Mouse (Mus musculus): ENCODE data around the gene Pin1rt1. TPM values are rescaled to one million over a fixed set of nuclear protein-coding genes. Genes with fewer than 3 reads are reported as not detected.

Pin1rt1 gene
- polyA plus RNA-seq, 1 experiment from 2014 or later: not detected

GRCm38 (mm10) chr2:104684771-104685170, 31.4 kb downstream of the Pin1rt1 start:
- ATAC-seq (ENCODE audit: borderline replicate concordance, extremely low read depth, low FRiP score, low TSS enrichment): no peak
- WGBS: 88% methylated on average over 4 of the region's 4 CpGs
- H3K4me2 ChIP-seq: no peak overlapping the region

GRCm38 (mm10) chr2:104677326-104677725, 38.9 kb downstream of the Pin1rt1 start:
- Histone ChIP-seq H3K9ac (no peak overlapping the region), H3K4me1 (no peaks in the 10 kb centered on the region), H3K4me2 (no peak overlapping the region), H3K36me3 (no peaks in the 10 kb centered on the region), H3K27me3 (no peaks in the 10 kb centered on the region), H3K9me3 (no peaks in the 10 kb centered on the region), H3K4me3 (no peak overlapping the region), H3K27ac (no peak overlapping the region)
- 62% methylated on average over 3 of the region's 3 CpGs for WGBS
- no peak for ATAC-seq (ENCODE audit: borderline replicate concordance, extremely low read depth, low FRiP score, low TSS enrichment)

More at GRCm38 (mm10) chr2:104684771-104685170, 31.4 kb downstream of the Pin1rt1 start:
- Histone ChIP-seq H3K9me3 (no peaks in the 10 kb centered on the region), H3K4me1 (no peaks in the 10 kb centered on the region), H3K4me3 (no peak overlapping the region), H3K27me3 (no peaks in the 10 kb centered on the region), H3K9ac (no peak overlapping the region), H3K27ac (no peak overlapping the region), H3K36me3 (no peaks in the 10 kb centered on the region)

DNA sequence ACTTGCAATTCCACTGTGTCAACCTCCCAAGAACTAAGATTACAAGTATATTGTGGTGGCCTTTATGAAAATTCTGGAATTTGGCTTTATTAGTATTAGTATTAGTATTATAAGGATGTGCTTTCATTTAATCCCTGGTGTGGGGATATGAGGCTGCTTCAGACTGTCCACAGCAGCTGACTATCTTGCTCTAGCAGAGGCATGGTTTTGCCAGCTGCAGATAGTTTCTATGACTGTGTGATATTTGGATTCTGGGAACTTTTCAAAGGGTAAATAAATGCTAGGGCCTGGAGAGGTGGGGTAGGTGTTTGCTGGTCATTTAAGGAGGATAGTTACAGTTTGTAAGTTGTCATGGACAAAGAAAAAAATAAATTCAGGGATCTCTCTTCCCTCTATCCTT, 44.5 kb downstream of the Pin1rt1 start:
- H3K4me1 ChIP-seq: no peaks in the 10 kb centered on the region
- no peak for ATAC-seq (ENCODE audit: borderline replicate concordance, extremely low read depth, low FRiP score, low TSS enrichment)
- no peaks in the 10 kb centered on the region for H3K9me3 ChIP-seq
- H3K4me3 ChIP-seq: no peak overlapping the region
- H3K27ac ChIP-seq: no peak overlapping the region
- H3K4me2 ChIP-seq: no peak overlapping the region
- 0 out of 2 replicates have a peak, but pooled peaks cover 2% of the 10 kb centered on the region for H3K36me3 ChIP-seq
- no peaks in the 10 kb centered on the region for H3K27me3 ChIP-seq
- H3K9ac ChIP-seq: no peak overlapping the region

- Histone ChIP-seq H3K27me3 (no peaks in the 10 kb centered on the region), H3K36me3 (peaks cover 25% of the 10 kb centered on the region), H3K4me1 (no peaks in the 10 kb centered on the region), H3K27ac (no peak overlapping the region), H3K4me3 (no peak overlapping the region), H3K9ac (no peak overlapping the region), H3K9me3 (no peaks in the 10 kb centered on the region), H3K4me2 (no peak overlapping the region)
- WGBS: 84% methylated on average over 6 of the region's 6 CpGs
- ATAC-seq (ENCODE audit: borderline replicate concordance, extremely low read depth, low FRiP score, low TSS enrichment): no peak
Measured at GRCm38 (mm10) chr2:104669122-104669804, 46.9 kb downstream of the Pin1rt1 start.

Other genes with a start within 250 kb of the Pin1rt1 start
- 16.6 and 16.8 TPM in 2 replicates for gene Hipk3, start 221.9 kb downstream of the Pin1rt1 start, polyA plus RNA-seq (2015; fragmentation: Nextera tagmentation; extraction: Ambion mirVana)
- gene Cstf3, start 125.9 kb downstream of the Pin1rt1 start, polyA plus RNA-seq (2015; fragmentation: Nextera tagmentation; extraction: Ambion mirVana): 63.8 and 65.7 TPM in 2 replicates
- 27.3 and 32.2 TPM in 2 replicates for gene Tcp11l1, start 4.2 kb downstream of the Pin1rt1 start, polyA plus RNA-seq (2015; fragmentation: Nextera tagmentation; extraction: Ambion mirVana)
- 8.6 and 9.1 TPM in 2 replicates for gene Depdc7, start 26.5 kb upstream of the Pin1rt1 start, polyA plus RNA-seq (2015; fragmentation: Nextera tagmentation; extraction: Ambion mirVana)
- gene Qser1, start 100.4 kb upstream of the Pin1rt1 start, polyA plus RNA-seq (2015; fragmentation: Nextera tagmentation; extraction: Ambion mirVana): 8.6 and 9.1 TPM in 2 replicates
- gene Prrg4, start 133.5 kb upstream of the Pin1rt1 start, polyA plus RNA-seq (2015; fragmentation: Nextera tagmentation; extraction: Ambion mirVana): 2.4 and 3.1 TPM in 2 replicates
- 5.3 and 5.4 TPM in 2 replicates for gene Ccdc73, start 151.4 kb upstream of the Pin1rt1 start, polyA plus RNA-seq (2015; fragmentation: Nextera tagmentation; extraction: Ambion mirVana)

Measured in lung, embryonic 15.5 days (tissue).